In genomic region chr10:84996366-84996765, GRCm38 (mm10) we compare ENCODE assay signal across 27 mouse cellular contexts.
A peak's percentile ranks its signal among the peaks of the same experiment; 100 is the strongest.
DNase-seq lines count a peak whose midpoint lies in the region; ATAC-seq and TF ChIP-seq lines count a peak whose summit lies in the region.
"Had no signal": no experiment of that assay in that cellular context is flagged by ENCODE, and none has a peak within 500 bp of the region (broad histone marks: within the 10 kb centered on the region; RNA-seq: fewer than 3 reads in every experiment).

No protein-coding gene starts in this region.

- no peaks in the 10 kb centered on the region; the same call in 1 of the 2 replicates for H3K36me3 ChIP-seq in lung, postnatal 0 days (ENCODE audit: insufficient read depth, low read length)
- no peaks in the 10 kb centered on the region; the same call in 1 of the 2 replicates for H3K36me3 ChIP-seq in midbrain, embryonic 11.5 days (ENCODE audit: control insufficient read depth, insufficient read depth, low read length)
- peaks cover 14% of the 10 kb centered on the region; the same call in 1 of the 2 replicates for H3K36me3 ChIP-seq in midbrain, postnatal 0 days (ENCODE audit: insufficient read depth, low read length)

- TF ChIP-seq CTCF in lung, postnatal 0 days (IDR thresholded peaks at IDR 0.05), result no peak
- TF ChIP-seq CTCF in midbrain, postnatal 0 days (IDR thresholded peaks at IDR 0.05), result no peak

- TF ChIP-seq EP300 in lung, postnatal 0 days (IDR thresholded peaks at IDR 0.05), result no peak

- H3K4me3 ChIP-seq in lung, postnatal 0 days (ENCODE audit: low read depth, low read length), result no peak overlapping the region
- H3K4me3 ChIP-seq in midbrain, embryonic 11.5 days (ENCODE audit: low read depth, low read length), result no peak overlapping the region
- no peak overlapping the region for H3K4me3 ChIP-seq in midbrain, postnatal 0 days (ENCODE audit: low read depth, low read length)
- H3K4me3 ChIP-seq: forebrain, embryonic 10.5 days; forebrain, embryonic 13.5 days; hindbrain, embryonic 13.5 days had no signal

- no peaks in the 10 kb centered on the region for H3K4me1 ChIP-seq in lung, postnatal 0 days (ENCODE audit: insufficient read depth, low read depth, low read length)
- peaks cover 13% of the 10 kb centered on the region; the same call in 1 of the 2 replicates for H3K4me1 ChIP-seq in midbrain, embryonic 11.5 days (ENCODE audit: control insufficient read depth, insufficient read depth, low read length)
- H3K4me1 ChIP-seq in midbrain, postnatal 0 days (ENCODE audit: insufficient read depth, low read length), result no peaks in the 10 kb centered on the region

- H3K9me3 ChIP-seq in lung, postnatal 0 days (ENCODE audit: low read length), result no peaks in the 10 kb centered on the region
- no peaks in the 10 kb centered on the region for H3K9me3 ChIP-seq in midbrain, embryonic 11.5 days (ENCODE audit: control insufficient read depth, low read length)
- H3K9me3 ChIP-seq in midbrain, postnatal 0 days (ENCODE audit: low read length), result no peaks in the 10 kb centered on the region
- H3K9me3 ChIP-seq: forebrain, embryonic 10.5 days; forebrain, embryonic 13.5 days; G1E; hindbrain, embryonic 13.5 days had no signal

- no peaks in the 10 kb centered on the region for H3K27me3 ChIP-seq in lung, postnatal 0 days (replicated peaks; ENCODE audit: insufficient read depth, low read length)
- no peaks in the 10 kb centered on the region for H3K27me3 ChIP-seq in midbrain, embryonic 11.5 days (ENCODE audit: control insufficient read depth, insufficient read depth, low read length)
- no peaks in the 10 kb centered on the region for H3K27me3 ChIP-seq in midbrain, postnatal 0 days (ENCODE audit: insufficient read depth, low read length)
- H3K27me3 ChIP-seq: CH12.LX; forebrain, embryonic 13.5 days; hindbrain, embryonic 13.5 days; Patski had no signal

- H3K4me2 ChIP-seq in lung, postnatal 0 days (replicated peaks; ENCODE audit: low read depth, low read length), result no peak overlapping the region
- no peak overlapping the region for H3K4me2 ChIP-seq in midbrain, embryonic 11.5 days
- H3K4me2 ChIP-seq in midbrain, postnatal 0 days (ENCODE audit: low read depth, low read length, poor library complexity, severe bottlenecking), result no peak overlapping the region
- H3K4me2 ChIP-seq: forebrain, embryonic 13.5 days; heart, embryonic 11.5 days; hindbrain, embryonic 13.5 days had no signal

- 61% methylated on average over 6 of the region's 6 CpGs for WGBS in lung, postnatal 0 days
- WGBS in midbrain, embryonic 11.5 days, result 82% methylated on average over 6 of the region's 6 CpGs
- 77% methylated on average over 6 of the region's 6 CpGs for WGBS in midbrain, postnatal 0 days

- H3K27ac ChIP-seq in lung, postnatal 0 days (ENCODE audit: low read length), result no peak overlapping the region
- H3K27ac ChIP-seq in midbrain, embryonic 11.5 days (ENCODE audit: low read depth, low read length), result no peak overlapping the region
- H3K27ac ChIP-seq in midbrain, postnatal 0 days (ENCODE audit: low read depth, low read length), result no peak overlapping the region
- H3K27ac ChIP-seq: forebrain, embryonic 10.5 days; forebrain, embryonic 13.5 days; hindbrain, embryonic 13.5 days; hindbrain, postnatal 0 days had no signal

- peak; percentile 76 for DNase-seq in heart, adult 11 months
- no peak for DNase-seq in heart, adult 18-20 months
- peak; percentile 21 for DNase-seq in lung, postnatal 0 days (ENCODE audit: low spot score)
- DNase-seq in lung, postnatal 4 days, result no peak
- DNase-seq in midbrain, embryonic 11.5 days (ENCODE audit: low spot score, missing footprints), result peak; percentile 35
- no peak for DNase-seq in midbrain, postnatal 0 days (ENCODE audit: low spot score)
- peak; percentile 45 for DNase-seq in ZHBTc4 (ENCODE audit: low read depth, low spot score)
- DNase-seq: adrenal gland, adult 8-10 months; adrenal gland, postnatal 25 days; B cell, adult 2 months; cerebellum, adult 11-12 months; cerebellum, adult 8-10 months; cerebellum, postnatal 10 days; cerebellum, postnatal 36 days; embryo, embryonic 11 days; gastrocnemius, postnatal 14 days had no signal

- H3K9ac ChIP-seq in lung, postnatal 0 days (replicated peaks; ENCODE audit: low read depth), result no peak overlapping the region
- no peak overlapping the region for H3K9ac ChIP-seq in midbrain, embryonic 11.5 days (ENCODE audit: low read length)
- H3K9ac ChIP-seq in midbrain, postnatal 0 days (replicated peaks; ENCODE audit: low read length, poor library complexity, severe bottlenecking), result no peak overlapping the region
- H3K9ac ChIP-seq: forebrain, embryonic 13.5 days; hindbrain, embryonic 13.5 days had no signal

- peak; percentile 61 for ATAC-seq in lung, postnatal 0 days
- ATAC-seq in midbrain, embryonic 11.5 days (ENCODE audit: low FRiP score), result no peak
- ATAC-seq in midbrain, postnatal 0 days (ENCODE audit: low FRiP score), result no peak
- ATAC-seq: activated CD4-positive, CD25-positive, alpha-beta regulatory T cell, adult 4 months; forebrain, embryonic 13.5 days; forebrain, embryonic 16.5 days; hindbrain, postnatal 0 days; inflammation-experienced regulatory T-cells, adult 6 months; Patski had no signal

Comparison
In these comparisons a context has a peak if more than half of its experiments do, and no peak if none do; other contexts are left out.
1. DNase-seq: peak in heart, adult 11 months (single experiment), lung, postnatal 0 days (single experiment), midbrain, embryonic 11.5 days (single experiment) and ZHBTc4 (single experiment); none in heart, adult 18-20 months (0 of 2), lung, postnatal 4 days (0 of 2) and midbrain, postnatal 0 days (single experiment).